Mouse (Mus musculus) erythroblast, embryonic 14.5 days (primary cell): ENCODE measurements around the gene Cntn6.

Experiments used
- GATA1 ChIP-seq: IDR thresholded peaks from 2 replicates; pipeline ENCODE4 v1.6.1; 2012; ENCODE audit warnings: low read length, inconsistent platforms, mixed read lengths
- TAL1 ChIP-seq: IDR thresholded peaks from 3 replicates; pipeline ENCODE4 v1.6.1; 2012; ENCODE audit warnings: low read length, inconsistent platforms, mixed read lengths

- no peak for TF ChIP-seq GATA1
- TF ChIP-seq TAL1 = no peak
These were observed 187.4 kb downstream of the Cntn6 start for GRCm38 (mm10) chr6:104679809-104680495.
